Mouse (Mus musculus) embryo, embryonic 10 days (tissue): ENCODE measurements at regions not wholly inside any gene's neighbourhood (a gene's known extent, or its start where the extent isn't known, plus 50 kb on each side); places are given as distances from the start of the nearest gene placed in this dataset.
A peak's percentile ranks its signal among the peaks of the same experiment; 100 is the strongest.

ENCODE experiments used
- DNase-seq: peaks from one replicate; pipeline ENCODE4 v3.0.0-alpha.2; 2015; ENCODE audit warnings: low spot score

DNA sequence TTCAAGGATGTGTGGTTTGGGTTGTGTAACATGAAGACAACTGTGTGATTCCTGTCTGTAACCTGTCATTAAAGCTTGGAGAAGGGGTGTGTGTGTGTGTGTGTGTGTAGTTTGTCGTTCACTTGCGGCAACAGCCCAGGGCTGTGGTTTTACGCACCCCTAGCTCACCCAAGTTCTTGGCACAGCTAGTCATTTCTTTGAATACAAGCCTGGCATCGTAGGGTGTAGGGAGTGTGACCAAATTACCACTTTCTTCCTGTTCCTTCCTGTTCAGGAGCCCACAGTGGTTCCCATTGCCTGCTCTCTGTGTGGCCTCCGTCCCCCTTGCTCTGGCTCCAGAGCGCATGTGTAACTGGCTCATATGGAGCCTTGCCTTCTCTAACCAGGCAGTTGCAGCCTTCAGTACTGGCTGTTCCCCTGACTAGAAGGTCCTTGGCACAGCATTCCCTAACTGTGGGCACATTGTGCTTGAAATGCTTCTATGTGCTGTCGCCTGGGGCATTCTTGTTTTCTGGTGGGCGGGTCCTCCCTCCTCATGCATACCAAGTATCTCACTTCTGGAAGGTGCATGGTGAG is 167.4 kb upstream of the Ubr2 start:
- no peak for DNase-seq

GRCm38 (mm10) chr17:47176328-47176727 is 166.0 kb upstream of the Ubr2 start:
- no peak for DNase-seq

- peak; percentile 49 for DNase-seq
Measured at GRCm38 (mm10) chr17:47174748-47175215, 164.4 kb upstream of the Ubr2 start.

- no peak for DNase-seq
Measured at GRCm38 (mm10) chr17:47171801-47172200, 161.4 kb upstream of the Ubr2 start.

DNA sequence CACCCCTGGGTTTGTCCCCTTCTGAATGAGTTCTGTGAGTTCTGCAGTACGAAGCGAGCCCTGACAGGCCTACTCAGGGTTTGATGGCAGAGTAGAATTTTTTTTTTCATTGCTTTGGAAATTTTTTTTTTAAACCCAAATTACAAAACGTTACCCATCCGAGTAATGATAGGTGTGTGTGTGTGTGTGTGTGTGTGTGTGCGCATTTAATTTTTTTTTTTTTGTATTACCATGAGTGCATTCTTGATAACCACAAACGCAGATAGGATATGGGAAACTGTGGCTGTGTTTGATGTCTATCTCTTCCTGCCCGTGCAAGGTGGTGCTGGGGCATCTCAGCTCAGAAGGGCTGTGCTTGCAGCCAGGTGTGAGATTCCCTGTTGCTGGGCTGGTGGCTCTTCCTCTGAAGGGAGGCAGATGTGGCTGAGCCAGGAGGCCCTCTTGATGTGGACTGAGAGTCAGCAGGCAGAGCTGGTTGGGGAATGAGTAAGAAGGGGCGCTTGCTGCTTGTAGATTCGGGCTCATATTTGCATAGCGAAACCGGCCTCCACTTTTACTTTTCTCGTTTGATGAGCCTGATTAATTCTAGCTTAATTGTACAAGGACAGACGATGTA is 160.7 kb upstream of the Ubr2 start:
- DNase-seq: no peak

DNA sequence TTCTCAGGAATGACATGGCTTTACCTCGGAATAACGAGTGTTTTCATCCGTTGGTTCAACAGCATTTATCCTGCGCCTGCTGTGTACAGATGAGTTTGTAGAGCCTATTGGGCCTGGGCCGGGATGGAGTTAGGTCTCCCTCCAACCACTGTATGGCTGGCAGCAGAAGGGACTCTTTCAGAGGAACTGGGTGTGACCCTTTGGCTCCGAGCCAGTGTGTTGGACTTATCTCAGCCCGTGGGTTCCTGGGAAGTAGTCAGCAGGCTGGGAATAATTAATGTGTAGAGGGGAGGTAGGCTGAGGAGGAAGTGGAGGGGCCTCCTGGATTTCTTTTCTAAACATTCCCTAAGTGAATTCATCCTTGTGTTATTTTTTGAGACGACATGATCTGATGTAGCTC is 157.7 kb upstream of the Ubr2 start:
- peak; percentile 44 for DNase-seq

DNA sequence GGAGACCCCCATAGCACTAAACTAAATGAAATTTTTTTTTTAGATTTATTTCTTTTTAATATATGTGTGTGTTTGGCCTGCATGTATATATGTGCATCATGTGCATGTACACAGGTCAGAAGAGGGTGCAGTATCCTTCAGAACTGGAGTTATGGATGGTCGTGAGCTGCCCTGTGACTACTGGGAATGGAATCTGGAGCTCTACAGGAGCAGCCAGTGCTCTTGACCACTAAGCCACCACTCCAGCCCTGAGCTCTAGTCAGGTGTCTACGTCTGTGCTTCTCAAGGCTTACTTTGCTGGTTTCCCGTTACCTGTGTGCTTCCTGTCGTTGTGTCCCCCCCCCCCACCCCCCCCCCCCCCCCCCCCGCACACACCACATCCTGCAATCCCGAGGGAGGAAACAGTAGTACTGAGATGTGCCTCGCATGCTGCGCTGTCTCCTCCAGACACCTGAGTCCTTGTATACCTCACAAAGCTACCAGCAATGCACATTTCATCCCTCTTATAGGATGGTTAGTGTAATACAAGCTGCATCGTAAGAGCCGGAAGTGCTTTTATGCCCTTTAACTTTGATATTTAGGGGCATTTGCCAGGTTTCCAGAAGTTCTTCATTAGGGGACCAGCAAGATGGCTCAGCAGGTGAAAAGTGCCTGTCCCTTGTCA is 153.5 kb upstream of the Ubr2 start:
- DNase-seq: no peak

DNA sequence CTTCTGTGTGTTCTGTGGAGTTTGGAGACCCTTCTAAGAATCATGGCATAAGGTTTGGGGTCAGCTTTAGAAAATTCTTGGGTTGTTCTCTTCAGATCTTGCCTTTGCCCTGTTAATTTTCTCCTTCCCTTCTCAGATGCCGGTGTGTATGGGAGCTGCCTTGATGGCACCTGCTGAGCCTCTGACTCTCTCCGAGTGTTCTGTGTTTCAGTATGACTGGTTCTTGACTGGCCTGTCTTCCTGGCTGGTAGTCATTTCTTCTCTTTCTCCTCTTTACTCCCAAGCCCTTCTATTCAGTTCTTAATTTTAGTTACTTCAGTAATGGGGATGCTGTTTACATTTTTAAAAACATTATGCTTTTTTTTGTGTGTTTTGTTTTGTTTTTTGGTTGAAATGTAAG is 152.1 kb upstream of the Ubr2 start:
- DNase-seq: no peak

DNA sequence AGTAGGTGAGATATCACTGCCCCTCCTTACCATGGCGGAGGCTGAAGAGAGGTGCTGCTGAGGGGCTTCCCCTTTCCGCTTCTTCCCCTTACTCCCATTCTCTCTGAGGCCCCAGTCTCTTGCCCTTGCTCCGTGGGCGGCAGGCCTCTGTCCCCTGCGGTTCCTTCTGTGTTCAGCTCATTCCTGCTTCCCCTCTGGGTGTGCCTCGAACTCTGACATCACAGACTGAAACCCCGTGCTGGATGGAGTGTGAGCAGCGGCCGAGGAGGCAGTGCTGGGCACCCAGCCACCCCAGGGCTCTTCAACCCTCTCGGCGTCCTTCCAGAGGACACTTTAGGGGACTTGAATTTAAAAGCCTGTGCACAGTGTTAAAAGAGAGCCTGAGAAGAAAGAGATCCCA is 145.9 kb upstream of the Ubr2 start:
- DNase-seq: no peak

DNA sequence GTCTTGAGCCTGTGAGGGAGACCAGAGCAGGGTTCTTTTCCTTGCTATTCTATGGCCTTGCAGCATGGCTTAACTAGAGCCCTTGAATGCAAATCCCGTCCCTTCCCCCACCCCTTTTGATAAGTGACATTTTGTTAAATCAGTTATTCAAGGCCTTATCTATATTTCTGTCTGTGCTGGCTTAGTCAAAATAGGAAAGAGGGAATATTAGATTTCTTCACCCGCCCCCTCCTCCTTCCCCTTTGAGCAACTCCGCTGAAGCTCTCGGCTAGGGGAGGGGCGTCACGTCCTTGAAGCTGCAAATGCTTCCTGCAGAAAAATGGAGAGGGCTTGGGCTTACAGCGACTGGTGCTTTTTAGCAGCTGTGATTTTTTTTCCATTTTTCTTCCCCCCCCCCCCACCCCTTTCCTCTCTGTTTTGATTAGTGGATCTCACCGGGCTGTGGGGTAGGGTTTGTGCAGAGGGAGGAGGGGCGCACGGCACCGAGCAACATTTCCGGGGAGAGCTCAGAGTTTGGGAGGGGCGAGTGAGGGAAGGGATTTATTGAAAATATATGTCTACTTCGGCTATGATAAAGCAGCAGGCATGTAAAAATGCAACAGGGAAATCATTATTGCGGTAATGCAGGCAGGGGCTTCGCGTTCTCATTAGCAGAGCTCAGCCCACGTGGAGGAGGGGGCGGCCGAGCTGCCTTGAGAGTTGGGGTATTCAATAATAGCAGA is 141.4 kb upstream of the Ubr2 start:
- peak; percentile 46 for DNase-seq

GRCm38 (mm10) chr17:47151193-47151556 is 140.8 kb upstream of the Ubr2 start:
- no peak for DNase-seq

- DNase-seq: no peak
Measured at GRCm38 (mm10) chr17:47150636-47151035, 140.3 kb upstream of the Ubr2 start.

- DNase-seq: no peak
Measured at GRCm38 (mm10) chr17:47149662-47150061, 139.3 kb upstream of the Ubr2 start.

GRCm38 (mm10) chr17:47149158-47149557 is 138.8 kb upstream of the Ubr2 start:
- DNase-seq: no peak

DNA sequence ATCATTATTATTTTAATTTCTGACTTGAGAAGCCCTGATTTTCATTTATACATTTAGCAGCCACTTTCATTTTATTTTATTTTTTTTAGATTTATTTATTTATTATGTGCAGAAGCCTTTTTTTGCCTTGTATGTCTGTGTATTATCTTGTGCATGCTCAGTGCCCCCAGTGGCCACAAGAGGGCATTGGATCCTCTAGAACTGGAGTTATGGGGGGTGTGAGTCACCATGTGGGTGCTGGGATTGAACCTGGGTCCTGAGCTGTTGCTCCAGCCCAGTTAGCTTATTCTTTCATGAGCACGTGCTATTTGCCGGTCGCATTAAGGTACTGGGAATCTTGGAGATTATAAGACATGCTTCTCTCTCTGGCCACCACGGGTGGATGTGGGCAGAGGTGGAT is 136.3 kb upstream of the Ubr2 start:
- no peak for DNase-seq

DNA sequence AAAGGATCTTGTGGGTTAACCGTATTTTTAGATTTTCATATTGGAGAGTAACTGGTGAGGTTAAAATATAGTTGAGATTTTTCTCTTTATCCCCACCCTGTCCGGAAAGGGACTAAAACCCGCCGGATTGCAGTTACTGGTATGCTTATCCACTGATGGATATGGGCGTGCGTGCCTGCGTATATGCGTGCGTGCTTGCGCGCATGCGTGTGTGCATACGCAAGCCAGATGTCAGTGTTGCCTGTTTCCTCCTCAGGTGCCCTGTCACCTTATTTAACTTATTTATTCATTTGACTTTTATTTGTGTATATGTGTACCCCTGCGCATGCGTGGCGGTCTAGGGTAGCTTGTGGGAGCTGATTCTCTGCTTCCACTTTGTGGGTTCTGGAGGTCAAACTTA is 135.2 kb upstream of the Ubr2 start:
- DNase-seq: no peak

DNA sequence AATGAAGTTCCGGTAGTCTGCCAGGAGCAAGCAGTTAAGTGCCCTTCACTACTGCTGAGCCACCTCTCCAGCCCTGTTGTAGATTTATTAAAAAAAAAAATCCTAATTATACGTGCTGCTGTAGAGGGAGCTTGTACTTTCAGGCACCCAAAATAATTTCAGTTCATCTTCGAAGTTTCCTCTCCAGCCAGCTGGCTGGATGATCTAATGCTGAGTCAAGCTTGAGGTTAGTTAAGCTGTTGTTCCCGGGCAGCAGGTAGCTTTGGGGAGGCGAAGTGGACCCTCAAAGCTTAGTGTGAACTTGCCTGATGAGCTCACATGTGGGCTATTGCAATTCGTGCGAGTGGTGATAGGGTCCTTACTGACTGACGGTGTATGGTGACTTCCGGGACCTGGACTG is 134.6 kb upstream of the Ubr2 start:
- DNase-seq: no peak

DNA sequence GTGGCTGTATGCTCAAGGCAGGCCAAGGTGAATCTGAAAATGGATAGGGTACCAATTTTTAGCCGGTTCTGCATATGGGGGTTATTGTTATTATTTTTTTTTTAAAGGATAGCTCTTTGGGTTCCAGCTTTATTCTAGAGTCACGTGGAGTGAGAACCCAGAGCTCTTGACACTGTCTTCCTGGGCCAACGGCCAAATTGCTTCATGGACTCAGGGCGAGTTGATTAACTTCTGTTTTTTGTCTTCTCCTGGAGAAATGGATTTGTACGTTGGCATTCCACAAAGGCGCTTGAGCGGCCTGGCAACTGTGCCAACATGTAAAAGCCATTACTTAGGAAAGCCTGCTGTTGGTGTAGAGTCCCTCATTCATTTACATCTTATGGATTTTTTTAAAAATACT is 134.1 kb upstream of the Ubr2 start:
- no peak for DNase-seq

- no peak for DNase-seq
Measured at GRCm38 (mm10) chr17:47143898-47144297, 133.5 kb upstream of the Ubr2 start.

- DNase-seq: no peak
Measured at GRCm38 (mm10) chr17:47142885-47143284, 132.5 kb upstream of the Ubr2 start.

DNA sequence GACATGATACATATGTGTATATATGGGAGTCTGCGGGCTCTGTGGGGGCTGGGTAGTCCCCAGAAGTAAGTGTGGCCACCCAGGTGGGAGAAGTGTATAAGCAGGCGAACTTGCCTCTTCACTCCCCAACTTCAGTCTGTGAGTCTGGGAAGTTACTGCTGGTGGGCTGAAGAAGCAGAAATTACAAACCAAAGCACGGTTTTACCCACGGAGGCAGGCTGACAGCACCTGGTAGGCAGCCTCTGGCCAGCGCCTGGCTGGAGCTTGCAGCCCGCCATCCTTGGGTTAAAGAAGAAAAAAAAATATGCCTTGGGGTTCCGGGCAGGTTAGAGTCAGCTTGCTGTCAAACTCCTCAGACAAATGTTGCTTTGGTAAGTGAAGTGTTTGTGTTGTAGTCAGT is 131.9 kb upstream of the Ubr2 start:
- no peak for DNase-seq

DNA sequence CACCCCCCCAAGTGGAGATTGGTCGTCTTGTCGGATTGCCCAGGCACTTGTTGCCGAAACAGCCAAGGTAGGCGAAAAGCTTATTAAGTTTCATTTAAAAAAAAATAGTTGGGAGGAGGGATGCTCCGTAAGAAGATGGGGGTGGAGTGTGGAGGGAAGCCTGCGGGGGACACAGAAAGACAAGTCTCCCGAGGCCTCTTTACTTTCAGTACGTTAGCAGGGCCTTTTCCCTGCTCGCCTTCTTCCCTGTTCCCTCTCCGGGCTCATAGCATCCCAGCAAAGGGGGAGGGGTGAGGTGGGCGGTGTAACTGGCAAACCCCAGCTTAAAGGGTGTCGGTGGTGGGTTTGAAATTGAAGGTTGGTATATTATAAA is 131.5 kb upstream of the Ubr2 start:
- DNase-seq: peak; percentile 52
